Mouse (Mus musculus): Measurements from ENCODE around the gene Pde3a.
A peak's percentile ranks its signal among the peaks of the same experiment; 100 is the strongest.

DNA sequence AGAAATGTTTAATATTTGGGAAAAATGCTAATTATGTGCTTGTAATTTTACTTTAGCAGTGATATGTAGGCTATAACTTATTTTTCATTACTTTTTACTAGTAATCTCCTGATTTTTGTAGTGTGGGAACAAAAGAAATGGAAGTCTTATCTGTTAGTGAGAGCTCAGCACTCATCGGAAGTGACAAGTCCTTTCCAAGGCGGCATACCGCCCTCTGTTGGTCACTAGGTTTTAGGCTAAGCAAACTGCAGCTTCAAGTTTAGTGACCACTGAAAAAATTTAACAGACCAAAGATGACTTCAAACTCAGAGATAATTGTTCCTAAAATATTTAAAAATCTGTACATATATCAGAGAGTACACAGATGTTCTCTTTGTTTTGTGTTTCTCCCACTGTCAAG lies 198.5 kb downstream of the Pde3a start:
- peak; percentile 47 for TF ChIP-seq CTCF (IDR thresholded peaks at IDR 0.05; ENCODE audit: low read depth)
- TF ChIP-seq EP300 (IDR thresholded peaks at IDR 0.05; ENCODE audit: low read depth) = no peak

Measured in liver, embryonic 14.5 days (tissue).